Mouse (Mus musculus) ovary, adult 18-20 months (tissue): ENCODE results near the gene Vpreb3.

Experiments
- DNase-seq: peaks from one replicate; pipeline ENCODE4 v3.0.0; 2022; ENCODE audit warnings: low spot score, mixed read lengths

Gene Vpreb3

GRCm38 (mm10) chr10:75932081-75932678 lies 10.7 kb upstream of the Vpreb3 start:
- DNase-seq: peak; percentile 56

- no peak for DNase-seq
Measured at GRCm38 (mm10) chr10:75932891-75933290, 10.0 kb upstream of the Vpreb3 start, which contains the start of gene Chchd10. Gene Chchd10 (plus strand): TSS chr10:75933130.

GRCm38 (mm10) chr10:75934991-75935390 lies 7.9 kb upstream of the Vpreb3 start:
- DNase-seq: no peak

GRCm38 (mm10) chr10:75935680-75936541 lies 6.9 kb upstream of the Vpreb3 start, which contains the start of gene Mmp11:
Gene Mmp11 (minus strand): TSS chr10:75936496.
- DNase-seq: peak; percentile 76

GRCm38 (mm10) chr10:75936909-75937667 lies 5.8 kb upstream of the Vpreb3 start:
- no peak for DNase-seq

GRCm38 (mm10) chr10:75937851-75938643 lies 4.8 kb upstream of the Vpreb3 start:
- peak; percentile 51 for DNase-seq

GRCm38 (mm10) chr10:75939481-75940234 lies 3.2 kb upstream of the Vpreb3 start:
- DNase-seq: no peak

GRCm38 (mm10) chr10:75940520-75940919 lies 2.3 kb upstream of the Vpreb3 start, which contains the start of gene Gm867:
Gene Gm867 (minus strand): TSS chr10:75940672.
- no peak for DNase-seq

GRCm38 (mm10) chr10:75941042-75941824 lies 1.6 kb upstream of the Vpreb3 start:
- no peak for DNase-seq

GRCm38 (mm10) chr10:75944066-75944772 lies 1.4 kb downstream of the Vpreb3 start:
- no peak for DNase-seq

- DNase-seq: no peak
Measured at GRCm38 (mm10) chr10:75945213-75945612, 2.4 kb downstream of the Vpreb3 start.

- no peak for DNase-seq
Measured at GRCm38 (mm10) chr10:75945896-75946295, 3.0 kb downstream of the Vpreb3 start.

GRCm38 (mm10) chr10:75948079-75948478 lies 5.2 kb downstream of the Vpreb3 start:
- DNase-seq: no peak

- no peak for DNase-seq
Measured at GRCm38 (mm10) chr10:75949053-75950045, 6.5 kb downstream of the Vpreb3 start.

GRCm38 (mm10) chr10:75950791-75951210 lies 7.9 kb downstream of the Vpreb3 start:
- no peak for DNase-seq

- DNase-seq: no peak
Measured at GRCm38 (mm10) chr10:75951424-75952050, 8.7 kb downstream of the Vpreb3 start.

- DNase-seq: no peak
Measured at GRCm38 (mm10) chr10:75954381-75954811, 11.5 kb downstream of the Vpreb3 start, which contains the start of gene Gm5134. Gene Gm5134 (plus strand): TSS chr10:75954514.
